Mouse (Mus musculus) heart, embryonic 12.5 days (tissue): ENCODE data around the gene 1700029J07Rik. TPM values are rescaled to one million over a fixed set of nuclear protein-coding genes. Genes with fewer than 3 reads are reported as not detected.
A peak's percentile ranks its signal among the peaks of the same experiment; 100 is the strongest.

Source experiments
- ATAC-seq: fragments of 200-750 bp; cut with Nextera tagmentation; 2 replicates; pipeline ENCODE4 v1.8.0; 2017; ENCODE audit warnings: moderate TSS enrichment, moderate library complexity; ENCODE audit not compliant: insufficient number of reproducible peaks, low FRiP score
- H3K27ac ChIP-seq: fragments of 300-500 bp; sonication (generic); 2 replicates; pipeline ENCODE4 v1.5.1; 2016; ENCODE audit warnings: mild to moderate bottlenecking, moderate library complexity; ENCODE audit not compliant: poor library complexity, severe bottlenecking
- H3K27me3 ChIP-seq: fragments of 300-500 bp; sonication (generic); replicated peaks from 2 replicates; pipeline ENCODE4 v1.6.1; 2016; ENCODE audit warnings: mild to moderate bottlenecking, moderate library complexity
- H3K36me3 ChIP-seq: fragments of 300-500 bp; sonication (generic); 2 replicates; pipeline ENCODE4 v1.6.1; 2016; ENCODE audit warnings: mild to moderate bottlenecking, moderate library complexity
- H3K4me1 ChIP-seq: fragments of 300-500 bp; sonication (generic); replicated peaks from 2 replicates; pipeline ENCODE4 v1.6.1; 2016; ENCODE audit warnings: mild to moderate bottlenecking
- H3K4me2 ChIP-seq: fragments of 300-500 bp; sonication (generic); 2 replicates; pipeline ENCODE4 v1.6.1; 2016; ENCODE audit warnings: mild to moderate bottlenecking, moderate library complexity
- H3K4me3 ChIP-seq: fragments of 300-500 bp; sonication (generic); 2 replicates; pipeline ENCODE4 v1.5.1; 2016; ENCODE audit warnings: mild to moderate bottlenecking
- H3K9ac ChIP-seq: fragments of 300-500 bp; sonication (generic); 2 replicates; pipeline ENCODE4 v1.6.1; 2016; ENCODE audit warnings: mild to moderate bottlenecking, moderate library complexity
- H3K9me3 ChIP-seq: fragments of 300-500 bp; sonication (generic); replicated peaks from 2 replicates; pipeline ENCODE4 v1.6.1; 2016; ENCODE audit warnings: mild to moderate bottlenecking, moderate library complexity
- WGBS: fragments of 180-500 bp; shearing (Covaris S2); methylation state at CpG from one replicate; pipeline ENCODE4 v1.1.7; 2016; 5-methylcytosine and 5-hydroxymethylcytosine counted together
- polyA plus RNA-seq: library from polyadenylated mRNA; unstranded; fragments of >200 nt; fragmentation: Nextera tagmentation; extraction: Ambion mirVana; gene quantifications from 2 replicates; pipeline ENCODE4 v1.2.1, GENCODE M21; 2016

Gene 1700029J07Rik
- 2.5 and 3.2 TPM in 2 replicates for polyA plus RNA-seq

DNA sequence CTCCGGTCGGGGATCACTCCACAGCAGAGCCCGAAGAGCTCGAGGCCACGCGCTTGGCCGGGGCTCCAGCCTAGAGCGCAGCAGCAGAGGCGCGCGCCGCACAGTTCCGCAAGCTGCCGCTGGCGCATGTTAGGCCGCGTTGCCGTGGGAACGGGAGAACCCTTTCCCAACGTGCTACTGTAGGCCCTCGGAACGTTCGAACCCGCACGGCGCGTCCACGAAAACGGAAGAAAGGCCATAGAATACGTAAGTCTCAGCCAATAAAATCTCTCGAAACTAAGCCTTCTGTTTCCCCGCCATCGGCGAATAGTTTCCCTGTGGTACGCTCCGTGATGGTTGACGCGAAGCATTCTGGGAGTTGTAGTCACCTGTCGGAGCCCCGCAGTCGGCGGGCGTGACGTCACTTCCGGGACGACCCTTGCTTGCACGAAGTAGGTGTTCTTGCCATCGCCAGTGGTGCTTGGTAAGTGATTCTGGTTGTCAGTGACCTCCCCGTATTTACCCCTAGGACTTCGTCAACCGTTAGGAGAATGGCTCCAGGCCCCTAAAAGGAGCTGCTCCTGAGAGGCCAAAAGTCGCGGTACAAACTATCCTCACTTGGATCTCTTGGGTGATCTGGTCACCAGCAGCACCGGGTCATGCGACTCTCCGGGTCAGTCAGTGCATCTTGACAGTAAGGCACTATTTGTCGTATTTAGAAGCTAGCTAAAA, at the start of gene 1700029J07Rik, which contains the start of gene Ufsp2:
Gene 1700029J07Rik, minus strand, starts transcription at position 127 of the 711 bp plus-strand sequence.
Gene Ufsp2, plus strand, starts transcription at position 403 of the 711 bp plus-strand sequence.
- peak within 1 kb of the TSS; percentile 74 for H3K4me3 ChIP-seq
- H3K9me3 ChIP-seq: peaks cover 11% of the 10 kb centered on the region
- peaks cover 23% of the 10 kb centered on the region for H3K36me3 ChIP-seq
- WGBS: under 1% methylated on average over 57 of the region's 57 CpGs
- no peaks in the 10 kb centered on the region for H3K27me3 ChIP-seq
- H3K27ac ChIP-seq: peak within 1 kb of the TSS; percentile 67
- H3K9ac ChIP-seq: peak within 1 kb of the TSS; percentile 70
- peaks cover 12% of the 10 kb centered on the region for H3K4me1 ChIP-seq
- peak within 1 kb of the TSS; percentile 80 for H3K4me2 ChIP-seq
- peak; percentile 97 for ATAC-seq

- Histone ChIP-seq H3K27ac (no peak overlapping the region), H3K9me3 (no peaks in the 10 kb centered on the region), H3K36me3 (peaks cover under 1% of the 10 kb centered on the region; the same call in 1 of the 2 replicates), H3K4me2 (no peak overlapping the region), H3K9ac (no peak overlapping the region), H3K4me1 (peaks cover 13% of the 10 kb centered on the region; the same call in 1 of the 2 replicates), H3K4me3 (no peak overlapping the region), H3K27me3 (no peaks in the 10 kb centered on the region)
- WGBS: 43% methylated on average over 4 of the region's 4 CpGs
- no peak for ATAC-seq
Observed at GRCm38 (mm10) chr8:46024392-46024791, 49.3 kb upstream of the 1700029J07Rik start.

DNA sequence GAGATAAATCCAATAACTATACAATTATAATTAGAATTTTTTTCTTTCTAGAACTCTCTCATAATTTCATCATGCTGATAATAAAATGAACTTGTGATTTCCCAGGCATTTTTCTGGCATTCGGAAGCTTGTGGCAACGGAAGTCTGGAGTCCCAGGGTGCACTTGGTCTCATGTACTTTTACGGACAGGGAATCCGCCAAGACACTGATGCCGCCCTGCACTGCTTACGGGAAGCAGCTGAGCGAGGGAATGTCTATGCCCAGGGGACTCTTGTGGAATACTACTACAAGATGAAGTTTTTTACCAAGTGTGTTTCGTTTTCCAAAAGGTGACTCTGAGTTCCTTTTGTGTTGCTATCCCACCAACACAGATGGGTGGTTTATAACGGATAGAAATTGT, 47.7 kb upstream of the 1700029J07Rik start:
- ATAC-seq: no peak
- no peak overlapping the region for H3K4me2 ChIP-seq
- H3K27me3 ChIP-seq: no peaks in the 10 kb centered on the region
- no peaks in the 10 kb centered on the region for H3K9me3 ChIP-seq
- WGBS: 87% methylated on average over 9 of the region's 9 CpGs
- H3K27ac ChIP-seq: no peak overlapping the region
- H3K4me3 ChIP-seq: no peak overlapping the region
- H3K9ac ChIP-seq: no peak overlapping the region
- no peaks in the 10 kb centered on the region for H3K36me3 ChIP-seq
- H3K4me1 ChIP-seq: peaks cover 13% of the 10 kb centered on the region; the same call in 1 of the 2 replicates

GRCm38 (mm10) chr8:46022203-46022602, 47.2 kb upstream of the 1700029J07Rik start:
- Histone ChIP-seq H3K9ac (no peak overlapping the region), H3K4me3 (no peak overlapping the region), H3K27me3 (no peaks in the 10 kb centered on the region), H3K9me3 (no peaks in the 10 kb centered on the region), H3K4me2 (no peak overlapping the region), H3K36me3 (no peaks in the 10 kb centered on the region), H3K27ac (no peak overlapping the region), H3K4me1 (peaks cover 13% of the 10 kb centered on the region; the same call in 1 of the 2 replicates)
- 80% methylated on average over 9 of the region's 9 CpGs for WGBS
- no peak for ATAC-seq

DNA sequence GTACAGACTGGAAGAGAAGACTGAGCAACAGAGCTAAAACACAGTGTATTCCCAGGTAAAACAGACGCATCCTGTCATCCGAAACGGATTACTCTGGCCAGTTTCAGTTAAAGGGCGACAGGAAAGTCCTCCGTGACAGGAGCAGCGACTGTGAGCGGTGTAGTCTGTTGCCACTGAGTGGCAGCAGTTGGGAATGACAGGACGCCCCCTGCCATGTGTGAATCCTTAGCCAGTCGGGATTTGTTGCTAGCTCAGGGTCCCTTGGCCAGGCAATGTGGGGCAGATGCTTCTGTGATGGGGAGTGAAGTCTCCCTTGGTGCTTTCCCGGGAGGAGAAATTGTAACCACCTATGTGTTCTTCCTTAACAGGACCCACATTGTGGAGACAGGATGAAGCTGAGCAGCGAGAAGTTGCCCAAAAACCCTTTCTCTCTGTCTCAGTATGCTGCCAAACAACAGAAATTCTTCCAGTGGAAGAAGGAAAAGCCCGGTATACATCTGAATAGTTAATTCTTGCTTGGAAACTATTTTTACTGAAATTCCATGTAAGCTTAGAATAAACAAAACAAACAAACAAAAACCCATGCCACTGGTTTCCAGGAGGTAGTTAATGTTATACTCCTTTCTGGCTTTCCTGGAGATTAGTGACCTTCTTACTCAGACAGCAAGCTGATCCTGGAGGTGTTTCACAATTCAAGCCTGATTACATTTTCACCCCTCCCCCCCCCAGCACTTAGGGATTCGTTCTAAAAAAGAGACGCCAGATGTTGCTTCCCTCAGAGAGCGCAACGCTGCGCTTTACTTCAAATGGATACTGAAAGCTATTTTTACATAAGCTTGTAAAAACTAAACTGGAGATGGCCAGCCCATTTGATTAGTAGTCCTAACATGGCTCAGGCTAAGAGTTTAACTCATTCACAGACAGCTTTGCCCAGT, 36.0 kb upstream of the 1700029J07Rik start:
- WGBS: 7% methylated on average over 17 of the region's 17 CpGs
- no peaks in the 10 kb centered on the region for H3K27me3 ChIP-seq
- peak overlapping the region; percentile 53 for H3K27ac ChIP-seq
- peak overlapping the region; percentile 61; the same call in 1 of the 2 replicates for H3K9ac ChIP-seq
- no peaks in the 10 kb centered on the region for H3K9me3 ChIP-seq
- peak overlapping the region; percentile 29 for H3K4me3 ChIP-seq
- H3K36me3 ChIP-seq: no peaks in the 10 kb centered on the region
- peak overlapping the region; percentile 67 for H3K4me2 ChIP-seq
- ATAC-seq: peak; percentile 42; the same call in 1 of the 2 replicates
- H3K4me1 ChIP-seq: peaks cover 12% of the 10 kb centered on the region

- Histone ChIP-seq H3K27me3 (no peaks in the 10 kb centered on the region), H3K4me1 (peaks cover 19% of the 10 kb centered on the region), H3K9me3 (no peaks in the 10 kb centered on the region), H3K9ac (peak overlapping the region; percentile 61; the same call in 1 of the 2 replicates), H3K27ac (peak overlapping the region; percentile 53), H3K36me3 (no peaks in the 10 kb centered on the region), H3K4me2 (peak overlapping the region; percentile 67), H3K4me3 (peak overlapping the region; percentile 29)
- 57% methylated on average over 2 of the region's 2 CpGs for WGBS
- ATAC-seq: 0 out of 2 replicates have a peak, but pooled peaks have one; percentile 29
Observed at GRCm38 (mm10) chr8:46010306-46010705, 35.3 kb upstream of the 1700029J07Rik start.

- no peaks in the 10 kb centered on the region for H3K9me3 ChIP-seq
- peaks cover 25% of the 10 kb centered on the region for H3K4me1 ChIP-seq
- no peak overlapping the region for H3K4me2 ChIP-seq
- no peak for ATAC-seq
- WGBS: 69% methylated on average over 3 of the region's 3 CpGs
- H3K27ac ChIP-seq: no peak overlapping the region
- H3K36me3 ChIP-seq: no peaks in the 10 kb centered on the region
- H3K27me3 ChIP-seq: no peaks in the 10 kb centered on the region
- no peak overlapping the region for H3K4me3 ChIP-seq
- H3K9ac ChIP-seq: no peak overlapping the region
Observed at GRCm38 (mm10) chr8:46007050-46007672, 32.1 kb upstream of the 1700029J07Rik start.

- no peak within 1 kb of the TSS for H3K9ac ChIP-seq
- WGBS: 27% methylated on average over 4 of the region's 4 CpGs
- H3K4me1 ChIP-seq: peaks cover 16% of the 10 kb centered on the region
- no peak for ATAC-seq
- peak within 1 kb of the TSS; percentile 30 for H3K4me2 ChIP-seq
- peak within 1 kb of the TSS; percentile 71 for H3K27ac ChIP-seq
- no peaks in the 10 kb centered on the region for H3K36me3 ChIP-seq
- no peaks in the 10 kb centered on the region for H3K9me3 ChIP-seq
- H3K4me3 ChIP-seq: no peak within 1 kb of the TSS
- no peaks in the 10 kb centered on the region for H3K27me3 ChIP-seq
Observed at GRCm38 (mm10) chr8:46005596-46005995, 30.5 kb upstream of the 1700029J07Rik start, which contains the start of gene Ankrd37. TSS of gene Ankrd37 (minus strand) at chr8:46005707.

- peak overlapping the region; percentile 99 for H3K27ac ChIP-seq
- WGBS: 6% methylated on average over 55 of the region's 55 CpGs
- ATAC-seq: peak; percentile 99
- no peaks in the 10 kb centered on the region for H3K27me3 ChIP-seq
- peak overlapping the region; percentile 56 for H3K4me3 ChIP-seq
- H3K4me1 ChIP-seq: peaks cover 10% of the 10 kb centered on the region
- peak overlapping the region; percentile 82 for H3K4me2 ChIP-seq
- H3K9ac ChIP-seq: peak overlapping the region; percentile 82
- peaks cover 19% of the 10 kb centered on the region for H3K36me3 ChIP-seq
- H3K9me3 ChIP-seq: no peaks in the 10 kb centered on the region
Observed at GRCm38 (mm10) chr8:45999784-46000705, 25.0 kb upstream of the 1700029J07Rik start.
